Mouse (Mus musculus): ENCODE data around the gene Ngly1. TPM values are rescaled to one million over a fixed set of nuclear protein-coding genes. Genes with fewer than 3 reads are reported as not detected.
"Not testable (repeated sequence)": the region's sequence is repeated elsewhere in the genome, so short reads cannot be mapped to it uniquely, and the experiment has no call there.

The Ngly1 gene
- polyA plus RNA-seq, 1 experiment from 2014 or later, result 30.1 TPM

- ATAC-seq; H3K4me3 ChIP-seq (ENCODE audit: low read length); H3K9ac ChIP-seq (ENCODE audit: low read depth, low read length); H3K4me1 ChIP-seq (ENCODE audit: control insufficient read depth, insufficient read depth, low read depth, low read length); H3K27ac ChIP-seq (ENCODE audit: low read depth, low read length); H3K27me3 ChIP-seq (replicated peaks; ENCODE audit: control insufficient read depth, insufficient read depth, low read length); H3K4me2 ChIP-seq (ENCODE audit: low read length); H3K36me3 ChIP-seq (ENCODE audit: control insufficient read depth, insufficient read depth, low read length); H3K9me3 ChIP-seq (ENCODE audit: control insufficient read depth, low read length): not testable (repeated sequence)
- 74% methylated on average over 2 of the region's 2 CpGs for WGBS
Measured at GRCm38 (mm10) chr14:16313073-16313472, 64.0 kb downstream of the Ngly1 start.

DNA sequence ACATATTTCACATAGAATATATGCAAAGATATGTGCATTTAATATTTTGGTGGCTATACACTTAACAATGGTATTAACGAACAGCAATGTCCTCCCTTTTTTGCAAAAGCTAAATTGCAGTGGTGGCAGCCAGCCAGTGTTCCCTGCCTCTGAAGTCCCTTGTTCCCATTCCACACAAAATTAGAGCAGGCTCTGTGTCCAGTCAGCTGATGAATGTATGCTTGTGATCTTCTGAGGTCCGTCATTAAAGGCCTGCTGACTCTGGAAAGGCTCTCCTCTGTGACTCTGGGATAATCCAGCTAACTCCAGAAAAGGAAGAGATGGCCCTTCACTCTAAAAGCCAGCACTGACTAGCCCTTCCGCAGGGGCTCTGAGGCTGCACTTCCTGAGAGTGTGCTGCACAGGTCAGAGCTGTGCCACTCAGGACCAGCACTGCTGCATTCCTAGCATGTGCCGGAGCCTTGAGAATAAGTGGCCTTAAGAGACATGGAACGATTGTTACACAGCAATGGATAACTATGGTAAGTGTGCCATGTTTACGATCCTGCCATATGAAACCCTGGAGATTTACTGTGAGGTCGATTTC, 64.9 kb downstream of the Ngly1 start:
- peak; percentile 75 for ATAC-seq
- Histone ChIP-seq H3K4me2 (ENCODE audit: low read length) (no peak overlapping the region), H3K4me3 (ENCODE audit: low read length) (no peak overlapping the region), H3K27me3 (replicated peaks; ENCODE audit: control insufficient read depth, insufficient read depth, low read length) (no peaks in the 10 kb centered on the region), H3K9ac (ENCODE audit: low read depth, low read length) (no peak overlapping the region), H3K4me1 (ENCODE audit: control insufficient read depth, insufficient read depth, low read depth, low read length) (peaks cover 3% of the 10 kb centered on the region; the same call in 1 of the 2 replicates), H3K9me3 (ENCODE audit: control insufficient read depth, low read length) (no peaks in the 10 kb centered on the region), H3K36me3 (ENCODE audit: control insufficient read depth, insufficient read depth, low read length) (no peaks in the 10 kb centered on the region), H3K27ac (ENCODE audit: low read depth, low read length) (0 out of 2 replicates have a peak overlapping the region, but pooled peaks have one; percentile 29)
- 66% methylated on average over 7 of the region's 7 CpGs for WGBS

DNA sequence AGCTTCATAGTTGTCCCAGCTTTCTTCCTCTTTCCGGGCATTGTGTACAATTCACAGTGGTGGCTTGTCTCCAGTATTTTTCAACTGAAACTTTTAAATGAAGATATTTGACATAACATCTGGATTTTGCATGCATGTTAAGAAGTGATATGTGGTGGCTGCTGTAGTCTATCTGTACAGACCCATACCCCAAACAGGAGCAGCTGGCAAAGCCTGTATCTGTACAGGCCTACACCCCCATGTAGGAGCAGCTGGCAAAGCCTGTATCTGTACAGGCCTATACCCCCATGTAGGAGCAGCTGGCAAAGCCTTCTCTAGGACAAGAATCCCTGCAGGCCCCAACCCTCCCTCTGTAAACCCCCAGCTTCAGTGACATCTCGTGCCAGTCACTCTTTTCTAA, 65.8 kb downstream of the Ngly1 start:
- no peak overlapping the region for H3K9ac ChIP-seq (ENCODE audit: low read depth, low read length)
- H3K27me3 ChIP-seq (replicated peaks; ENCODE audit: control insufficient read depth, insufficient read depth, low read length), result no peaks in the 10 kb centered on the region
- WGBS, result 76% methylated on average over 2 of the region's 2 CpGs
- no peak for ATAC-seq
- H3K4me1 ChIP-seq (ENCODE audit: control insufficient read depth, insufficient read depth, low read depth, low read length), result peaks cover 3% of the 10 kb centered on the region; the same call in 1 of the 2 replicates
- no peak overlapping the region for H3K4me2 ChIP-seq (ENCODE audit: low read length)
- no peaks in the 10 kb centered on the region for H3K9me3 ChIP-seq (ENCODE audit: control insufficient read depth, low read length)
- H3K27ac ChIP-seq (ENCODE audit: low read depth, low read length), result no peak overlapping the region
- H3K4me3 ChIP-seq (ENCODE audit: low read length), result no peak overlapping the region
- H3K36me3 ChIP-seq (ENCODE audit: control insufficient read depth, insufficient read depth, low read length), result no peaks in the 10 kb centered on the region

DNA sequence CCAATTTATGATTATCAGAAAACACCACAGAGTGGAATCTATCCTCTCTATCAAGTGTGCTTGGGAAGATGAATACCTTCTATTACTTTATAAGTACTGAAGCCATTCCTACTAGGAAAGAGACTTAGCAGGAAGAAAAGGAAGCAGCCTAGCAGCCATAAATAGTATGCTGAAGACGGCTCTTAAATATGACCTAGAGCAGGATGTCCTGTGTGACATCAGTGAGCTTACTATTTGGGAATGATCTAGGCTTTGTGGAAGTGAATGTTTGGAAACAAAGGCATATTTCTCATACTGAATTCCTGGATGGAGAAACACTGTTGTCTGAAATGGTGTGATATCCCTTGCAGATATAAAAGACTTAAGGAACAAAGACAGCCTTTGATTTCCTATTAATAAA, 67.6 kb downstream of the Ngly1 start:
- Histone ChIP-seq H3K4me1 (ENCODE audit: control insufficient read depth, insufficient read depth, low read depth, low read length) (peaks cover 3% of the 10 kb centered on the region; the same call in 1 of the 2 replicates), H3K4me3 (ENCODE audit: low read length) (no peak overlapping the region), H3K27ac (ENCODE audit: low read depth, low read length) (no peak overlapping the region), H3K4me2 (ENCODE audit: low read length) (no peak overlapping the region), H3K9ac (ENCODE audit: low read depth, low read length) (no peak overlapping the region), H3K36me3 (ENCODE audit: control insufficient read depth, insufficient read depth, low read length) (no peaks in the 10 kb centered on the region), H3K27me3 (replicated peaks; ENCODE audit: control insufficient read depth, insufficient read depth, low read length) (no peaks in the 10 kb centered on the region), H3K9me3 (ENCODE audit: control insufficient read depth, low read length) (no peaks in the 10 kb centered on the region)
- 71% methylated on average over 1 of the region's 1 CpGs for WGBS
- no peak for ATAC-seq

DNA sequence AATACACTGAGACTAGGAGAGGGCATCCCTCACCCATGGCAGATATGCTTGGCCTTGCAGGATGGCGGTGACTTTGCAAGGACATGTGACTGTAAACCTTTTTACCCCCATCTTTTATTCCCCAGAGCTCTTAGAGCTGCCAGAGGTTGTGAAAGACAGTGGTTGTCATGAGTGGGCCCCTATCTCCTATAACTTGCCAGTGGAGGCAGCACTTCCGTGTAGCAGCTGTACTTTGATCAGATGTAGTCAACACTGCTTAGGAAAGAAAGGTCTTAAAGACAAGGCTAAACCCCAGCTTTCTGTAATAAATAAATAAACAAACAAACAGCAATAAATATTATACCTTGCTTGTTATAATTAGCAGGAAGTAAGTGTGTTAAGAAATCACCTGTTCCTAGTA, 70.7 kb downstream of the Ngly1 start:
- no peaks in the 10 kb centered on the region for H3K9me3 ChIP-seq (ENCODE audit: control insufficient read depth, low read length)
- 93% methylated on average over 2 of the region's 2 CpGs for WGBS
- no peak for ATAC-seq
- H3K27ac ChIP-seq (ENCODE audit: low read depth, low read length), result no peak overlapping the region
- no peak overlapping the region for H3K4me3 ChIP-seq (ENCODE audit: low read length)
- no peaks in the 10 kb centered on the region for H3K36me3 ChIP-seq (ENCODE audit: control insufficient read depth, insufficient read depth, low read length)
- H3K4me1 ChIP-seq (ENCODE audit: control insufficient read depth, insufficient read depth, low read depth, low read length), result no peaks in the 10 kb centered on the region
- no peaks in the 10 kb centered on the region for H3K27me3 ChIP-seq (replicated peaks; ENCODE audit: control insufficient read depth, insufficient read depth, low read length)
- no peak overlapping the region for H3K9ac ChIP-seq (ENCODE audit: low read depth, low read length)
- no peak overlapping the region for H3K4me2 ChIP-seq (ENCODE audit: low read length)

- no peaks in the 10 kb centered on the region for H3K9me3 ChIP-seq (ENCODE audit: control insufficient read depth, low read length)
- no peak overlapping the region for H3K4me3 ChIP-seq (ENCODE audit: low read length)
- no peak overlapping the region for H3K4me2 ChIP-seq (ENCODE audit: low read length)
- H3K9ac ChIP-seq (ENCODE audit: low read depth, low read length), result no peak overlapping the region
- 88% methylated on average over 4 of the region's 4 CpGs for WGBS
- ATAC-seq, result no peak
- H3K27me3 ChIP-seq (replicated peaks; ENCODE audit: control insufficient read depth, insufficient read depth, low read length), result no peaks in the 10 kb centered on the region
- no peak overlapping the region for H3K27ac ChIP-seq (ENCODE audit: low read depth, low read length)
- no peaks in the 10 kb centered on the region for H3K36me3 ChIP-seq (ENCODE audit: control insufficient read depth, insufficient read depth, low read length)
- H3K4me1 ChIP-seq (ENCODE audit: control insufficient read depth, insufficient read depth, low read depth, low read length), result no peaks in the 10 kb centered on the region
Measured at GRCm38 (mm10) chr14:16324394-16324793, 75.3 kb downstream of the Ngly1 start.

DNA sequence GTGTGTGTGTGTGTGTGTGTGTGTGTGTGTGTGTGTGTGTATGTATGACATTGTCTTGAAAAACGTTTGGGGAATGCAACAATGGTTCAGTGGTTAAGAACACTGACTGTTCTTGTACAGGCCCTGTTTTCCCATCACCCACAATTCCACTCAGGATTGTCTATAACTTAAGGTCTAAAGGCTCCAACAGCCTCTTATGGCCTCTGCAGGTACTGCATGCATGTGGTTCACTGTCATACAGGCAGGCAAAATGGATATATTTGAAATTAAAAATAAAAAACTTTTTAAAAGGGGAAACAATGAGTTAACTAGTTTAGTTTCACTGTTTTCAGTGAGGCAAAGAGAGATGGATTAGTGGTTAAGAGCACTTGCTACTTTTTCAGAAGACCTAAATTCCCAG, 76.1 kb downstream of the Ngly1 start:
- Histone ChIP-seq H3K9me3 (ENCODE audit: control insufficient read depth, low read length) (no peaks in the 10 kb centered on the region), H3K4me1 (ENCODE audit: control insufficient read depth, insufficient read depth, low read depth, low read length) (no peaks in the 10 kb centered on the region), H3K4me2 (ENCODE audit: low read length) (no peak overlapping the region), H3K4me3 (ENCODE audit: low read length) (no peak overlapping the region), H3K27me3 (replicated peaks; ENCODE audit: control insufficient read depth, insufficient read depth, low read length) (no peaks in the 10 kb centered on the region), H3K9ac (ENCODE audit: low read depth, low read length) (no peak overlapping the region), H3K27ac (ENCODE audit: low read depth, low read length) (no peak overlapping the region), H3K36me3 (ENCODE audit: control insufficient read depth, insufficient read depth, low read length) (no peaks in the 10 kb centered on the region)
- no peak for ATAC-seq
- WGBS, result 53% methylated on average over 1 of the region's 1 CpGs

- H3K27ac ChIP-seq (ENCODE audit: low read depth, low read length), result no peak overlapping the region
- no peaks in the 10 kb centered on the region for H3K4me1 ChIP-seq (ENCODE audit: control insufficient read depth, insufficient read depth, low read depth, low read length)
- no peak overlapping the region for H3K4me2 ChIP-seq (ENCODE audit: low read length)
- no peaks in the 10 kb centered on the region for H3K27me3 ChIP-seq (replicated peaks; ENCODE audit: control insufficient read depth, insufficient read depth, low read length)
- peak; percentile 72 for ATAC-seq
- H3K9me3 ChIP-seq (ENCODE audit: control insufficient read depth, low read length), result no peaks in the 10 kb centered on the region
- H3K36me3 ChIP-seq (ENCODE audit: control insufficient read depth, insufficient read depth, low read length), result no peaks in the 10 kb centered on the region
- 2% methylated on average over 2 of the region's 2 CpGs for WGBS
- H3K9ac ChIP-seq (ENCODE audit: low read depth, low read length), result no peak overlapping the region
- no peak overlapping the region for H3K4me3 ChIP-seq (ENCODE audit: low read length)
Measured at GRCm38 (mm10) chr14:16328531-16328930, 79.5 kb downstream of the Ngly1 start.

- Histone ChIP-seq H3K9ac (ENCODE audit: low read depth, low read length) (no peak overlapping the region), H3K4me2 (ENCODE audit: low read length) (no peak overlapping the region), H3K4me1 (ENCODE audit: control insufficient read depth, insufficient read depth, low read depth, low read length) (no peaks in the 10 kb centered on the region), H3K27me3 (replicated peaks; ENCODE audit: control insufficient read depth, insufficient read depth, low read length) (no peaks in the 10 kb centered on the region), H3K4me3 (ENCODE audit: low read length) (no peak overlapping the region), H3K27ac (ENCODE audit: low read depth, low read length) (no peak overlapping the region), H3K36me3 (ENCODE audit: control insufficient read depth, insufficient read depth, low read length) (no peaks in the 10 kb centered on the region), H3K9me3 (ENCODE audit: control insufficient read depth, low read length) (no peaks in the 10 kb centered on the region)
- no peak for ATAC-seq
- 39% methylated on average over 5 of the region's 5 CpGs for WGBS
Measured at GRCm38 (mm10) chr14:16328959-16329480, 79.9 kb downstream of the Ngly1 start.

All from hindbrain, embryonic 16.5 days (tissue).